Comparison of ENCODE assay signal across 10 mouse cellular contexts in the genomic region with DNA sequence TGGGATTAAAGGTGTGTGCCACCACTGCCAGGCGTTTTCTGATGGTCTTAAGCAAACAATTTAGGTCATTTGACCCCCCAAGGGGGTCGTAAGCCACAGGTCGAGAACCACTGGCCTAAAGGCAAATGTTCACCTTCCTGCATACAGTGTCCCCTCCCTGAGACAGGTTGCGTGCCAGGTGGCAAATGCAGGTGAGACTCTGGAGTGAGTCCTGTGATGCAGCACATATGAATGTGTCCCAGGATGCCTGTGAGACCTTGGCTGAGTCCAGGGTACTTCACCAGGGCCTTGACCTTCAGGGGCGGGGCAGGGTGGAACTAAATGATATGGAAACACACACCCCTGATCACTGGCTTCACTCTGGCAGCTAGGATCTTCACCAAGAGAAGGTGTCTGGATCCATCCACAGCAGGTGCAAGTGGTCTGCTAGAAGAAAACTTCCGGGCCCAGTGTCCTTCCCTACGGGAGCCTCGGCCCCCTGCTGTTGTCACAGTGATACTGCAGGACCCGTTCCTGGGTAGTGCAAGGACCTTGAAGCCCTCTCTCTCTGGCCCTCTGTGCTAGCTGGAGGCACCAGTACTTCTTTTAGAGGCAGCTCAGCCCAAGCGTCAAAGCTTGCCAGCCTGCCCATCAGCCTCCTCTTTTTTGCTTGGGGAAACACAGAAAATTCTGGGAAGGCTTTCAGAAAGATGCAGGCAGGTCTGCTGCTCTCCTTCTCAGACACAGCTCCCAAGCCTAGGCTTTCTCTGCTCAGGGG. TPM values are rescaled to one million over a fixed set of nuclear protein-coding genes. Genes with fewer than 3 reads are reported as not detected.
A peak's percentile ranks its signal among the peaks of the same experiment; 100 is the strongest.
DNase-seq lines count a peak whose midpoint lies in the region; ATAC-seq and TF ChIP-seq lines count a peak whose summit lies in the region.
"Had no signal": no experiment of that assay in that cellular context is flagged by ENCODE, and none has a peak within 500 bp of the region (broad histone marks: within the 10 kb centered on the region; RNA-seq: fewer than 3 reads in every experiment).

No protein-coding gene starts in this region.

- TF ChIP-seq POLR2A in cortical plate, adult 2 months (IDR thresholded peaks at IDR 0.05; ENCODE audit: extremely low read depth, insufficient read depth, low read length) = peak; percentile 38; the same call in 1 of the 2 replicates

- peak overlapping the region; percentile 3; the same call in 1 of the 2 replicates for H3K4me3 ChIP-seq in cortical plate, adult 2 months (ENCODE audit: insufficient read depth, low read length)
- H3K4me3 ChIP-seq in hindbrain, embryonic 14.5 days (replicated peaks; ENCODE audit: low read length) = no peak overlapping the region
- no peak overlapping the region for H3K4me3 ChIP-seq in lung, embryonic 14.5 days (ENCODE audit: low read depth, low read length)
- no peak overlapping the region for H3K4me3 ChIP-seq in stomach, postnatal 0 days (ENCODE audit: low read depth, low read length)
- H3K4me3 ChIP-seq: neural tube, embryonic 12.5 days had no signal

- ATAC-seq in hindbrain, embryonic 14.5 days (ENCODE audit: low FRiP score) = no peak
- no peak for ATAC-seq in lung, embryonic 14.5 days (ENCODE audit: insufficient read depth)
- ATAC-seq in stomach, postnatal 0 days (ENCODE audit: low FRiP score, low TSS enrichment) = no peak

- TF ChIP-seq EP300 in stomach, postnatal 0 days (optimal IDR thresholded peaks at IDR 0.05) = no peak

- H3K4me1 ChIP-seq in cortical plate, adult 2 months (ENCODE audit: control insufficient read depth, insufficient read depth, low read length) = peaks cover 18% of the 10 kb centered on the region
- H3K4me1 ChIP-seq in hindbrain, embryonic 14.5 days (replicated peaks; ENCODE audit: control insufficient read depth, insufficient read depth, low read length) = peaks cover 29% of the 10 kb centered on the region
- peaks cover 36% of the 10 kb centered on the region for H3K4me1 ChIP-seq in lung, embryonic 14.5 days (ENCODE audit: insufficient read depth)
- peaks cover 6% of the 10 kb centered on the region; the same call in 1 of the 2 replicates for H3K4me1 ChIP-seq in stomach, postnatal 0 days (replicated peaks; ENCODE audit: control insufficient read depth, insufficient read depth)

- H3K9ac ChIP-seq in hindbrain, embryonic 14.5 days = no peak overlapping the region
- H3K9ac ChIP-seq in lung, embryonic 14.5 days = no peak overlapping the region
- no peak overlapping the region for H3K9ac ChIP-seq in stomach, postnatal 0 days (ENCODE audit: low read length)

- no peaks in the 10 kb centered on the region for H3K36me3 ChIP-seq in hindbrain, embryonic 14.5 days (replicated peaks; ENCODE audit: control insufficient read depth, insufficient read depth)
- H3K36me3 ChIP-seq in lung, embryonic 14.5 days (ENCODE audit: insufficient read depth) = 0 out of 2 replicates have a peak, but pooled peaks cover 8% of the 10 kb centered on the region
- no peaks in the 10 kb centered on the region for H3K36me3 ChIP-seq in stomach, postnatal 0 days (ENCODE audit: control insufficient read depth, insufficient read depth, low read length)
- H3K36me3 ChIP-seq: neural tube, embryonic 12.5 days had no signal

- H3K9me3 ChIP-seq in hindbrain, embryonic 14.5 days (ENCODE audit: control insufficient read depth, low read length) = no peaks in the 10 kb centered on the region
- H3K9me3 ChIP-seq in lung, embryonic 14.5 days (ENCODE audit: low read depth, low read length) = no peaks in the 10 kb centered on the region
- H3K9me3 ChIP-seq in stomach, postnatal 0 days (ENCODE audit: control insufficient read depth, low read length) = no peaks in the 10 kb centered on the region
- H3K9me3 ChIP-seq: neural tube, embryonic 12.5 days had no signal

- H3K27ac ChIP-seq in cortical plate, adult 2 months (ENCODE audit: insufficient read depth, low read length) = peak overlapping the region; percentile 83
- no peak overlapping the region for H3K27ac ChIP-seq in hindbrain, embryonic 14.5 days
- peak overlapping the region; percentile 12; the same call in 1 of the 2 replicates for H3K27ac ChIP-seq in lung, embryonic 14.5 days (ENCODE audit: low read depth)
- no peak overlapping the region for H3K27ac ChIP-seq in stomach, postnatal 0 days (replicated peaks)
- H3K27ac ChIP-seq: neural tube, embryonic 12.5 days had no signal

- H3K4me2 ChIP-seq in hindbrain, embryonic 14.5 days (replicated peaks) = no peak overlapping the region
- no peak overlapping the region for H3K4me2 ChIP-seq in lung, embryonic 14.5 days
- H3K4me2 ChIP-seq in stomach, postnatal 0 days (replicated peaks; ENCODE audit: low read depth) = no peak overlapping the region
- H3K4me2 ChIP-seq: neural tube, embryonic 12.5 days had no signal

- WGBS in hindbrain, embryonic 14.5 days = 54% methylated on average over 10 of the region's 10 CpGs
- 39% methylated on average over 10 of the region's 10 CpGs for WGBS in lung, embryonic 14.5 days
- WGBS in stomach, postnatal 0 days = 43% methylated on average over 10 of the region's 10 CpGs

- TF ChIP-seq CTCF in cortical plate, adult 2 months (IDR thresholded peaks at IDR 0.05; ENCODE audit: extremely low read depth, insufficient read depth, low read length) = peak; percentile 61
- peak; percentile 79 for TF ChIP-seq CTCF in lung, embryonic 14.5 days (IDR thresholded peaks at IDR 0.05; ENCODE audit: low read depth)
- TF ChIP-seq CTCF in stomach, postnatal 0 days (IDR thresholded peaks at IDR 0.05; ENCODE audit: low read depth) = peak; percentile 83

- no peaks in the 10 kb centered on the region for H3K27me3 ChIP-seq in hindbrain, embryonic 14.5 days (ENCODE audit: control insufficient read depth, insufficient read depth, low read length)
- no peaks in the 10 kb centered on the region for H3K27me3 ChIP-seq in lung, embryonic 14.5 days (ENCODE audit: insufficient read depth, low read length)
- H3K27me3 ChIP-seq in stomach, postnatal 0 days (ENCODE audit: control insufficient read depth, insufficient read depth, low read length) = no peaks in the 10 kb centered on the region
- H3K27me3 ChIP-seq: neural tube, embryonic 12.5 days had no signal

- peak; percentile 63 for DNase-seq in adrenal gland, adult 2 months
- no peak for DNase-seq in adrenal gland, postnatal 4 days (ENCODE audit: low spot score in 2 of 2)
- DNase-seq in ovary, postnatal 14 days (ENCODE audit: low spot score) = peak; percentile 50
- no peak for DNase-seq in ovary, adult 18-20 months (ENCODE audit: low spot score)
- peak; percentile 52 for DNase-seq in hindbrain, embryonic 14.5 days (ENCODE audit: low spot score)
- peak; percentile 82 for DNase-seq in lung, embryonic 14.5 days
- DNase-seq in stomach, postnatal 0 days (ENCODE audit: low spot score) = peak; percentile 65

RNA-seq across cellular contexts. Expression of gene Gm9821, which starts 13.4 kb away (rescaled TPM):
- not detected for total RNA-seq in adrenal gland, adult 2 months (2021)
- not detected in 2 replicates for polyA plus RNA-seq in adrenal gland, adult 2 months (2012; rRNA removed)
- total RNA-seq in adrenal gland, postnatal 4 days (2021) = not detected
- polyA plus RNA-seq in cortical plate, adult 2 months (2012; rRNA removed) = not detected in 2 replicates
- 0.39 TPM in 1 of 2 replicates, not detected in the other for polyA plus RNA-seq in hindbrain, embryonic 14.5 days (2014; fragmentation: Nextera tagmentation; extraction: Ambion mirVana)
- polyA plus RNA-seq in lung, embryonic 14.5 days (2014; fragmentation: Nextera tagmentation; extraction: Ambion mirVana) = 0.34 and 1.1 TPM in 2 replicates
- 0.13 and 0.15 TPM in 2 replicates for polyA plus RNA-seq in stomach, postnatal 0 days (2015; fragmentation: Nextera tagmentation; extraction: Ambion mirVana)
- total RNA-seq: gastrocnemius, adult 8-10 months had no signal

RNA-seq across cellular contexts. Expression of gene Dgkz, which starts 16.8 kb away (rescaled TPM):
- total RNA-seq in adrenal gland, adult 2 months (2021) = 10 to 100 TPM; 37.8 to 57.6 TPM
- polyA plus RNA-seq in adrenal gland, adult 2 months (2012; rRNA removed) = 108 and 122 TPM in 2 replicates
- total RNA-seq in adrenal gland, postnatal 4 days (2021) = 10 to 100 TPM; 91.3 to 98.4 TPM
- 550 and 668 TPM in 2 replicates for polyA plus RNA-seq in cortical plate, adult 2 months (2012; rRNA removed)
- polyA plus RNA-seq in hindbrain, embryonic 14.5 days (2014; fragmentation: Nextera tagmentation; extraction: Ambion mirVana) = 39.0 and 42.6 TPM in 2 replicates
- 59.2 and 63.9 TPM in 2 replicates for polyA plus RNA-seq in lung, embryonic 14.5 days (2014; fragmentation: Nextera tagmentation; extraction: Ambion mirVana)
- polyA plus RNA-seq in stomach, postnatal 0 days (2015; fragmentation: Nextera tagmentation; extraction: Ambion mirVana) = 18.6 and 23.2 TPM in 2 replicates

RNA-seq across cellular contexts. Expression of gene Mdk, which starts 26.8 kb away (rescaled TPM):
- 1 to 10 TPM; 6.0 to 8.0 TPM for total RNA-seq in adrenal gland, adult 2 months (2021)
- polyA plus RNA-seq in adrenal gland, adult 2 months (2012; rRNA removed) = 1.3 and 2.1 TPM in 2 replicates
- 100 to 1,000 TPM in 1 of 2 experiments, 10 to 100 TPM in 1; 79.3 to 138 TPM for total RNA-seq in adrenal gland, postnatal 4 days (2021)
- polyA plus RNA-seq in cortical plate, adult 2 months (2012; rRNA removed) = 38.2 and 38.5 TPM in 2 replicates
- 154 and 171 TPM in 2 replicates for polyA plus RNA-seq in hindbrain, embryonic 14.5 days (2014; fragmentation: Nextera tagmentation; extraction: Ambion mirVana)
- 1,044 and 1,097 TPM in 2 replicates for polyA plus RNA-seq in lung, embryonic 14.5 days (2014; fragmentation: Nextera tagmentation; extraction: Ambion mirVana)
- 157 and 170 TPM in 2 replicates for polyA plus RNA-seq in stomach, postnatal 0 days (2015; fragmentation: Nextera tagmentation; extraction: Ambion mirVana)

RNA-seq across cellular contexts. Expression of gene Chrm4, which starts 31.8 kb away (rescaled TPM):
- total RNA-seq in adrenal gland, adult 2 months (2021) = 1 to 10 TPM; 2.1 to 3.1 TPM
- 0.28 and 0.49 TPM in 2 replicates for polyA plus RNA-seq in adrenal gland, adult 2 months (2012; rRNA removed)
- total RNA-seq in adrenal gland, postnatal 4 days (2021) = under 1 TPM; 0.34 to 0.42 TPM
- 32.9 and 45.0 TPM in 2 replicates for polyA plus RNA-seq in cortical plate, adult 2 months (2012; rRNA removed)
- polyA plus RNA-seq in hindbrain, embryonic 14.5 days (2014; fragmentation: Nextera tagmentation; extraction: Ambion mirVana) = 0.52 and 0.67 TPM in 2 replicates
- 0.22 and 0.33 TPM in 2 replicates for polyA plus RNA-seq in lung, embryonic 14.5 days (2014; fragmentation: Nextera tagmentation; extraction: Ambion mirVana)
- 0.08 and 0.16 TPM in 2 replicates for polyA plus RNA-seq in stomach, postnatal 0 days (2015; fragmentation: Nextera tagmentation; extraction: Ambion mirVana)
- total RNA-seq: gastrocnemius, adult 8-10 months had no signal

Comparison
In these comparisons a context has a peak if more than half of its experiments do, and no peak if none do; other contexts are left out.
1. DNase-seq: peak in adrenal gland, adult 2 months (single experiment), ovary, postnatal 14 days (single experiment), hindbrain, embryonic 14.5 days (single experiment), lung, embryonic 14.5 days (single experiment) and stomach, postnatal 0 days (single experiment); none in adrenal gland, postnatal 4 days (0 of 2) and ovary, adult 18-20 months (single experiment).
2. H3K27ac ChIP-seq: peak in cortical plate, adult 2 months (single experiment) and lung, embryonic 14.5 days (single experiment); none in hindbrain, embryonic 14.5 days (single experiment) and stomach, postnatal 0 days (single experiment).
3. RNA of gene Mdk, which starts 26.8 kb away (polyA plus RNA-seq): 1,044 to 1,097 TPM in lung, embryonic 14.5 days, 154 to 171 TPM in hindbrain, embryonic 14.5 days, 157 to 170 TPM in stomach, postnatal 0 days and 38.2 to 38.5 TPM in cortical plate, adult 2 months; 1.3 to 2.1 TPM in adrenal gland, adult 2 months; every median in the first group is over 10 times any median in the second.
4. Peak in every context shown above with its lines, with median percentiles within 50 percentile points of each other: CTCF ChIP-seq.